Mouse (Mus musculus): Measurements from ENCODE around the gene Zfp472.

GRCm38 (mm10) chr17:32992699-32993474 lies 27.3 kb downstream of the Zfp472 start, which contains the start of gene Zfp952:
- no peak for TF ChIP-seq CTCF (IDR thresholded peaks at IDR 0.05)
- TF ChIP-seq POLR2A (IDR thresholded peaks at IDR 0.05; ENCODE audit: insufficient read depth, low read depth, low read length), result peak; percentile 88
- TF ChIP-seq EP300 (IDR thresholded peaks at IDR 0.05; ENCODE audit: insufficient read depth, low read depth, low read length), result no peak

Data from heart, adult 2 months (tissue).